Mouse (Mus musculus): ENCODE data around the gene Ptpn21. TPM values are rescaled to one million over a fixed set of nuclear protein-coding genes. Genes with fewer than 3 reads are reported as not detected.

Gene Ptpn21
- polyA plus RNA-seq, 1 experiment from 2014 or later = 10.6 TPM

- no peak overlapping the region for H3K27ac ChIP-seq (replicated peaks)
- H3K4me1 ChIP-seq = peaks cover 8% of the 10 kb centered on the region
- no peak overlapping the region for H3K4me3 ChIP-seq (replicated peaks)
- H3K27me3 ChIP-seq = peaks cover 8% of the 10 kb centered on the region; the same call in 1 of the 2 replicates
- WGBS = 43% methylated on average over 3 of the region's 3 CpGs
- H3K36me3 ChIP-seq = no peaks in the 10 kb centered on the region
- no peak overlapping the region for H3K4me2 ChIP-seq (replicated peaks)
- H3K9me3 ChIP-seq (replicated peaks) = no peaks in the 10 kb centered on the region
- ATAC-seq (ENCODE audit: insufficient number of reproducible peaks, low FRiP score, low TSS enrichment, low read depth) = peak; percentile 37; the same call in 1 of the 2 replicates
- no peak overlapping the region for H3K9ac ChIP-seq
Measured at GRCm38 (mm10) chr12:98741011-98741501, 3.9 kb upstream of the Ptpn21 start.

GRCm38 (mm10) chr12:98737801-98738350, 671 bp upstream of the Ptpn21 start:
- Histone ChIP-seq H3K36me3 (no peaks in the 10 kb centered on the region), H3K9me3 (replicated peaks) (no peaks in the 10 kb centered on the region), H3K4me1 (peaks cover 23% of the 10 kb centered on the region), H3K4me3 (replicated peaks) (peak overlapping the region; percentile 77), H3K4me2 (replicated peaks) (peak overlapping the region; percentile 86), H3K27me3 (peaks cover 8% of the 10 kb centered on the region; the same call in 1 of the 2 replicates), H3K27ac (replicated peaks) (peak overlapping the region; percentile 88), H3K9ac (peak overlapping the region; percentile 85; the same call in 1 of the 2 replicates)
- no peak; the same call in 1 of the 2 replicates for ATAC-seq (ENCODE audit: insufficient number of reproducible peaks, low FRiP score, low TSS enrichment, low read depth)
- 12% methylated on average over 7 of the region's 7 CpGs for WGBS

- H3K4me3 ChIP-seq (replicated peaks) = peak overlapping the region; percentile 71
- 8% methylated on average over 22 of the region's 22 CpGs for whole genome bisulfite sequencing
- peak overlapping the region; percentile 63 for H3K9ac ChIP-seq
- peaks cover 23% of the 10 kb centered on the region for H3K4me1 ChIP-seq
- H3K4me2 ChIP-seq (replicated peaks) = peak overlapping the region; percentile 78
- no peaks in the 10 kb centered on the region for H3K9me3 ChIP-seq (replicated peaks)
- peak overlapping the region; percentile 55; the same call in 1 of the 2 replicates for H3K27ac ChIP-seq (replicated peaks)
- H3K36me3 ChIP-seq = no peaks in the 10 kb centered on the region
- peaks cover 8% of the 10 kb centered on the region; the same call in 1 of the 2 replicates for H3K27me3 ChIP-seq
- ATAC-seq (ENCODE audit: insufficient number of reproducible peaks, low FRiP score, low TSS enrichment, low read depth) = no peak
Measured at GRCm38 (mm10) chr12:98734880-98735801, 2.1 kb downstream of the Ptpn21 start.

- ATAC-seq (ENCODE audit: insufficient number of reproducible peaks, low FRiP score, low TSS enrichment, low read depth) = peak; percentile 71
- peaks cover 23% of the 10 kb centered on the region for H3K4me1 ChIP-seq
Measured at GRCm38 (mm10) chr12:98734246-98734879, 2.8 kb downstream of the Ptpn21 start.

GRCm38 (mm10) chr12:98733776-98734175, 3.4 kb downstream of the Ptpn21 start:
- Histone ChIP-seq H3K4me2 (replicated peaks) (peak overlapping the region; percentile 78), H3K27ac (replicated peaks) (peak overlapping the region; percentile 79; the same call in 1 of the 2 replicates), H3K9me3 (replicated peaks) (no peaks in the 10 kb centered on the region), H3K27me3 (peaks cover 6% of the 10 kb centered on the region; the same call in 1 of the 2 replicates), H3K36me3 (no peaks in the 10 kb centered on the region), H3K4me1 (peaks cover 23% of the 10 kb centered on the region), H3K9ac (peak overlapping the region; percentile 63), H3K4me3 (replicated peaks) (peak overlapping the region; percentile 71)
- whole genome bisulfite sequencing = 6% methylated on average over 12 of the region's 12 CpGs
- no peak for ATAC-seq (ENCODE audit: insufficient number of reproducible peaks, low FRiP score, low TSS enrichment, low read depth)

More at GRCm38 (mm10) chr12:98734246-98734879, 2.8 kb downstream of the Ptpn21 start:
- Histone ChIP-seq H3K36me3 (no peaks in the 10 kb centered on the region), H3K9ac (peak overlapping the region; percentile 63), H3K27me3 (peaks cover 8% of the 10 kb centered on the region; the same call in 1 of the 2 replicates), H3K4me3 (replicated peaks) (peak overlapping the region; percentile 71), H3K27ac (replicated peaks) (peak overlapping the region; percentile 79), H3K9me3 (replicated peaks) (no peaks in the 10 kb centered on the region), H3K4me2 (replicated peaks) (peak overlapping the region; percentile 78)
- WGBS = under 1% methylated on average over 30 of the region's 30 CpGs

- H3K9me3 ChIP-seq (replicated peaks) = no peaks in the 10 kb centered on the region
Measured at GRCm38 (mm10) chr12:98733165-98733564, 4.0 kb downstream of the Ptpn21 start.

GRCm38 (mm10) chr12:98730682-98731081, 6.5 kb downstream of the Ptpn21 start:
- H3K4me2 ChIP-seq (replicated peaks) = no peak overlapping the region
- no peak overlapping the region for H3K9ac ChIP-seq
- H3K27me3 ChIP-seq = no peaks in the 10 kb centered on the region
- peaks cover 15% of the 10 kb centered on the region for H3K4me1 ChIP-seq
- H3K9me3 ChIP-seq (replicated peaks) = no peaks in the 10 kb centered on the region
- no peak overlapping the region for H3K4me3 ChIP-seq (replicated peaks)
- WGBS = 84% methylated on average over 11 of the region's 11 CpGs
- no peaks in the 10 kb centered on the region for H3K36me3 ChIP-seq
- no peak overlapping the region for H3K27ac ChIP-seq (replicated peaks)
- no peak for ATAC-seq (ENCODE audit: insufficient number of reproducible peaks, low FRiP score, low TSS enrichment, low read depth)

More at GRCm38 (mm10) chr12:98733165-98733564, 4.0 kb downstream of the Ptpn21 start:
- 38% methylated on average over 3 of the region's 3 CpGs for WGBS
- ATAC-seq (ENCODE audit: insufficient number of reproducible peaks, low FRiP score, low TSS enrichment, low read depth) = no peak
- Histone ChIP-seq H3K4me1 (peaks cover 21% of the 10 kb centered on the region), H3K4me3 (replicated peaks) (peak overlapping the region; percentile 71), H3K27ac (replicated peaks) (no peak overlapping the region), H3K27me3 (peaks cover under 1% of the 10 kb centered on the region; the same call in 1 of the 2 replicates), H3K4me2 (replicated peaks) (peak overlapping the region; percentile 78), H3K9ac (no peak overlapping the region), H3K36me3 (no peaks in the 10 kb centered on the region)

- H3K27ac ChIP-seq (replicated peaks) = no peak overlapping the region
- H3K9me3 ChIP-seq (replicated peaks) = no peaks in the 10 kb centered on the region
- no peak for ATAC-seq (ENCODE audit: insufficient number of reproducible peaks, low FRiP score, low TSS enrichment, low read depth)
- no peak overlapping the region for H3K9ac ChIP-seq
- WGBS = 71% methylated on average over 7 of the region's 7 CpGs
- no peaks in the 10 kb centered on the region for H3K27me3 ChIP-seq
- H3K36me3 ChIP-seq = no peaks in the 10 kb centered on the region
- no peaks in the 10 kb centered on the region for H3K4me1 ChIP-seq
- no peak overlapping the region for H3K4me2 ChIP-seq (replicated peaks)
- H3K4me3 ChIP-seq (replicated peaks) = no peak overlapping the region
Measured at GRCm38 (mm10) chr12:98727186-98727585, 10.0 kb downstream of the Ptpn21 start.

- H3K27ac ChIP-seq (replicated peaks) = no peak overlapping the region
- ATAC-seq (ENCODE audit: insufficient number of reproducible peaks, low FRiP score, low TSS enrichment, low read depth) = no peak
- no peaks in the 10 kb centered on the region for H3K4me1 ChIP-seq
- H3K4me2 ChIP-seq (replicated peaks) = no peak overlapping the region
- no peaks in the 10 kb centered on the region for H3K27me3 ChIP-seq
- no peaks in the 10 kb centered on the region for H3K36me3 ChIP-seq
- WGBS = 85% methylated on average over 7 of the region's 7 CpGs
- no peak overlapping the region for H3K9ac ChIP-seq
- no peaks in the 10 kb centered on the region for H3K9me3 ChIP-seq (replicated peaks)
- H3K4me3 ChIP-seq (replicated peaks) = no peak overlapping the region
Measured at GRCm38 (mm10) chr12:98726078-98726477, 11.1 kb downstream of the Ptpn21 start.

- Histone ChIP-seq H3K9me3 (replicated peaks) (no peaks in the 10 kb centered on the region), H3K27me3 (no peaks in the 10 kb centered on the region), H3K9ac (no peak overlapping the region), H3K4me1 (no peaks in the 10 kb centered on the region), H3K4me2 (replicated peaks) (no peak overlapping the region), H3K27ac (replicated peaks) (no peak overlapping the region), H3K36me3 (no peaks in the 10 kb centered on the region), H3K4me3 (replicated peaks) (no peak overlapping the region)
- 56% methylated on average over 5 of the region's 5 CpGs for WGBS
- no peak for ATAC-seq (ENCODE audit: insufficient number of reproducible peaks, low FRiP score, low TSS enrichment, low read depth)
Measured at GRCm38 (mm10) chr12:98724976-98725375, 12.2 kb downstream of the Ptpn21 start.

GRCm38 (mm10) chr12:98724224-98724623, 13.0 kb downstream of the Ptpn21 start:
- H3K9ac ChIP-seq = no peak overlapping the region
- no peaks in the 10 kb centered on the region for H3K4me1 ChIP-seq
- H3K4me3 ChIP-seq (replicated peaks) = no peak overlapping the region
- no peak overlapping the region for H3K27ac ChIP-seq (replicated peaks)
- no peak overlapping the region for H3K4me2 ChIP-seq (replicated peaks)
- no peak for ATAC-seq (ENCODE audit: insufficient number of reproducible peaks, low FRiP score, low TSS enrichment, low read depth)
- 92% methylated on average over 7 of the region's 7 CpGs for WGBS
- H3K27me3 ChIP-seq = no peaks in the 10 kb centered on the region
- H3K9me3 ChIP-seq (replicated peaks) = no peaks in the 10 kb centered on the region
- H3K36me3 ChIP-seq = no peaks in the 10 kb centered on the region
